Mouse (Mus musculus) embryo, embryonic 10 days (tissue): ENCODE results near the gene Rnf216.

Experiments
- DNase-seq: peaks from one replicate; pipeline ENCODE4 v3.0.0-alpha.2; 2015; ENCODE audit warnings: low spot score

Rnf216 gene

GRCm38 (mm10) chr5:143000654-143001500 is 111.9 kb downstream of the Rnf216 start:
- peak; percentile 74 for DNase-seq

GRCm38 (mm10) chr5:143000091-143000490 is 112.7 kb downstream of the Rnf216 start:
- DNase-seq: peak; percentile 50

GRCm38 (mm10) chr5:142998171-142998570 is 114.6 kb downstream of the Rnf216 start:
- peak; percentile 17 for DNase-seq

- DNase-seq: no peak
Observed at GRCm38 (mm10) chr5:142997526-142997925, 115.3 kb downstream of the Rnf216 start.

- no peak for DNase-seq
Observed at GRCm38 (mm10) chr5:142994746-142995145, 118.0 kb downstream of the Rnf216 start.

GRCm38 (mm10) chr5:142989167-142989566 is 123.6 kb downstream of the Rnf216 start:
- no peak for DNase-seq

GRCm38 (mm10) chr5:142988520-142988919 is 124.3 kb downstream of the Rnf216 start:
- no peak for DNase-seq

- no peak for DNase-seq
Observed at GRCm38 (mm10) chr5:142984271-142984670, 128.5 kb downstream of the Rnf216 start.

- DNase-seq: no peak
Observed at GRCm38 (mm10) chr5:142983174-142983573, 129.6 kb downstream of the Rnf216 start.

GRCm38 (mm10) chr5:142982046-142982801 is 130.6 kb downstream of the Rnf216 start:
- DNase-seq: no peak

GRCm38 (mm10) chr5:142976516-142976915 is 136.3 kb downstream of the Rnf216 start:
- DNase-seq: no peak

- peak; percentile 77 for DNase-seq
Observed at GRCm38 (mm10) chr5:142974598-142975121, 138.1 kb downstream of the Rnf216 start.

- peak; percentile 40 for DNase-seq
Observed at GRCm38 (mm10) chr5:142973971-142974370, 138.8 kb downstream of the Rnf216 start.

GRCm38 (mm10) chr5:142968411-142968810 is 144.4 kb downstream of the Rnf216 start:
- DNase-seq: no peak

GRCm38 (mm10) chr5:142964650-142965049 is 148.1 kb downstream of the Rnf216 start:
- DNase-seq: no peak

GRCm38 (mm10) chr5:142963705-142964494 is 148.9 kb downstream of the Rnf216 start:
- peak; percentile 44 for DNase-seq

- DNase-seq: peak; percentile 71
Observed at GRCm38 (mm10) chr5:142963003-142963704, 149.6 kb downstream of the Rnf216 start.

- peak; percentile 43 for DNase-seq
Observed at GRCm38 (mm10) chr5:142962444-142962961, 150.3 kb downstream of the Rnf216 start.

- DNase-seq: peak; percentile 96
Observed at GRCm38 (mm10) chr5:142961881-142962443, 150.8 kb downstream of the Rnf216 start.

GRCm38 (mm10) chr5:142961398-142961880 is 151.4 kb downstream of the Rnf216 start:
- DNase-seq: no peak
